Mouse (Mus musculus): ENCODE data around the gene Gm9747. TPM values are rescaled to one million over a fixed set of nuclear protein-coding genes. Genes with fewer than 3 reads are reported as not detected.

Gm9747 gene
- total RNA-seq (2023; ENCODE audit: inconsistent age), result not detected in 4 replicates

DNA sequence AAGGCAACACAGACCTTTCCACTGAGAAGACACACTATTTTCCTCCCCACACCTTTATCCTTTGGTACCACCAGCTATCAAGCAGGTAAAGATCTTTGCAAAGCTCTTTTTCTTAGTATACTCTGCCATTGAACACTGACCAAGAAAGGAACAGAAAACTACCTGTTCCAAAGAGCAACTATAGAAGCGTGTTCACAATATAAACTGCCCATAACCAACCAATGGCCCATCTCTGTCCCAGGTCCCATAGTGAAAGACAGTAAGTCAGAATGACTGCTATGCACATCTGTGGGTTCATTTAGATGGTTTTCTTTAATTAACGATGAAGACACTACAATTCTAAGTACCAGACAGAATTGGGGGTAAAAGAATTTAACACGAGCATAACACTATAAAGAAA lies at the start of gene Gm9747:
Gene Gm9747 (plus strand): TSS at position 301 of the 400 bp plus-strand sequence.

Other genes with a start within 250 kb of the Gm9747 start
- gene Irs1, start 58.3 kb downstream of the Gm9747 start, total RNA-seq (2023; ENCODE audit: inconsistent age), result 0.42 to 0.51 TPM (median 0.45 TPM) in 4 replicates
- 17.5 to 21.5 TPM (median 20.3 TPM) in 4 replicates for gene Rhbdd1, start 83.3 kb downstream of the Gm9747 start, total RNA-seq (2023; ENCODE audit: inconsistent age)

Measured in B cell, adult (primary cell).